Mouse (Mus musculus) adrenal gland, adult 8-10 months (tissue): Measurements from ENCODE around the gene Ankdd1b. TPM values are rescaled to one million over a fixed set of nuclear protein-coding genes. Genes with fewer than 3 reads are reported as not detected.

Experiments used
- DNase-seq: peaks from one replicate; pipeline ENCODE4 v3.0.0; 2022
- total RNA-seq, 4 experiments: library from RNA; stranded (reverse); gene quantifications; 2 replicates each; pipeline ENCODE4 v1.2.4; 2022

Ankdd1b gene
- total RNA-seq, 4 experiments from 2014 or later: 0.62 to 1.2 (median 0.86) TPM

DNA sequence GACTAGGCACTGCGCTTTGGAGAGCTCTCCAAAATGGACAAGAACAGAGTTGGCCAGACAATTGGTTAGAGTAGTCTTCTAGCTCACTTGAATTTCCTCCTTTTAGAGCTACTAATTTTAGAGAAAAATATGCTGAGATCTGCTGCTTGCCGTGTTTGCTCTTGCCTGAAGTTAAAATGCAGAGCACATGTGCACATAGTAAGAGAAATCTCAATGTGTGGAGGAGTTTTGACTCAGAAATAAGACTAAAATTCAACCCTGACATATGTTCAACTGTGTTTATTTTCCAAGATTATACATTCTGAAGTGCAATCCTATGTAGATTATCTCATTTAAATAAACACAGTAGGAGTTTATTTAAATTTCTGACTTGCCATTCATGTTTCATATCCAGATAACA is 65.5 kb downstream of the Ankdd1b start:
- DNase-seq: no peak

- no peak for DNase-seq
Measured at GRCm38 (mm10) chr13:96401251-96401650, 69.7 kb downstream of the Ankdd1b start.

DNA sequence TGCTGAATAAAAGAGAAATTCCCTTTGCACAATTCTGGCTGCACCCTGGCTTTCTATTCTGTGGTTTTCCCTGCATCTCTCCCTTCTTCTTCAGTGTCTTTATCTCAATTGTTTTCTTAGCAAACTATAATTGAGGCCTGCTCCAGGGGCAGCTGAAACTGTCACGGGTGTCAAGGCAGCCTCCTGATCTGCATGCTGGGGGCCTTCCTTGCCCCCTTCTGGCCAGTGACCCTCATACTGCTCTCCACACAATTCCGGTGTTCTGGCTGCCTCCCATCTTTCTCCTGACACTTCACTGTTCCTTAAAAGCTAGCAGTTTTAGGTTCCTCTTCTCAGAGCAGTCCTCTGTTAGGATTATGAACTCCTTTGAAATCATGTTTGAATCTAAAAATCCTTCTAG is 81.7 kb downstream of the Ankdd1b start:
- DNase-seq: no peak

DNA sequence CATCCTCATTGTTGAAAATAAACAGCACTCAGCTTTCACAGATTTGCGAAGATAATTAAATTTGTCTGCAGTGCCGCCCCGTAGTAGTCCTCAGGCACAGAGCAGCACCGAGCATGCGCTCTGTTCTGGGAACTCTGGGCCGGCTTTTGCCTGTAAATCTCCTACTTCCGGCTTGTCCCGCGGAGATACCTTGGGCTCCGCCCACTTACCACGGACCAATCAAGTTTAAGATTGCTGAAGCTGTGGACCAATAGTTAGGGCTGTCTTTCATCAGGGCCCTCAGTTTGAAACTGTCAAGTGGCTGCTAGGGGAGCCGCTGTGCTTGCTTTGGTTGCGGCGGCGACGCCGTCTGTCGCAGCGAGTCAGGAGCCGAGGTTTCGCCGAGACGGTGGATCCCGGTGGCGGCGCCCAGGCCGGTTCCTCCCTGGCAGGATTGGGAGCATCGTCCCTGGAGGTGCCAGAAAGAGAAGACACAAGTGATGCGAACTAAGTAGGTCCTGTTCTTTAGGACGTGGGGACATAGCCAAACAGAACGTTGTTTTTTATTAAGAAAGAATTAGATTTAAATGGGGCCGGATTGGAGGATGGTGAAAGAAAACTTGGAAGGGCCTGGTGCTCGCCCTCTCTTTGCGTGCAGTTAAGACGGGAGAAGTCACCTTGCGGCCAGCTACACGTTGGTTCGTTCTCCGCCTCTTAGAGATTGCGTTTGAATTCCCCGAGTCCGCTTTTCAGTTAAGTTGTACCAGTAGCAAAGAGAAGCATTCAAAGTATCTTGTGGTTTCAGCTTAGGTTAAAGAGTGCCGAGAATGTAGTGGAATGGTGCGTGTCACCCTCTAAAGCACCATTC is 82.7 kb downstream of the Ankdd1b start, which contains the start of gene Poc5:
TSS of gene Poc5 (plus strand) at position 253 of the 847 bp plus-strand sequence.
- peak; percentile 98 for DNase-seq

DNA sequence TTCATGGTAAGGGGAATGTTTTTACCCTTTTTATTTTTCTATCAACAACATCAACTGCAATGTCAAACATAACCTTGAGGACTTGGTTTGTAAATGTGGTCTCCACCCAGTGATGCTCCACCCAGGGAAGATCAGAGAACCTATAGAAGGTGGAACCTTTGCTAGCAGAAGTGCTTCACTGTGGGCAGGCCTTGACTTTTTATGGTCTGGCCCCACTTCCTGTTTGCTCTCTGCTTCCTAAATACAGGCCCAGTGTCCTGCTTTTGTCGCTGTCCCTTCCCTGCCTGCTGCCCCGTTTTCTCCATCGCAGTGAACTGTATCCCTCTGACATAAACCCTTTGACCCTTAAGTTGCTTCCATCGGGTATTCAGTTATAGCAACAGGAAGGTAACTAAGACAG is 93.1 kb downstream of the Ankdd1b start:
- DNase-seq: no peak

- no peak for DNase-seq
Measured at GRCm38 (mm10) chr13:96376871-96377270, 94.1 kb downstream of the Ankdd1b start.

GRCm38 (mm10) chr13:96375519-96375918 is 95.5 kb downstream of the Ankdd1b start:
- DNase-seq: no peak

Other genes starting within 250 kb of the Ankdd1b start
- 10 to 100 TPM; 14.0 to 24.9 (median 17.4) TPM for gene Poc5, start 82.9 kb downstream of the Ankdd1b start, total RNA-seq
- gene Gm17622, start 19.5 kb upstream of the Ankdd1b start, total RNA-seq: not detected
- 10 to 100 TPM; 29.1 to 52.6 (median 34.3) TPM for gene Polk, start 71.4 kb upstream of the Ankdd1b start, total RNA-seq
- 100 to 1,000 TPM in 2 of 4 experiments, 10 to 100 TPM in 2; 91.6 to 134 (median 104) TPM for gene Col4a3bp, start 71.4 kb upstream of the Ankdd1b start, total RNA-seq
- 100 to 1,000 TPM in 2 of 4 experiments, 10 to 100 TPM in 2; 38.3 to 158 (median 100) TPM for gene Hmgcr, start 199.7 kb upstream of the Ankdd1b start, total RNA-seq